Mouse (Mus musculus) heart, embryonic 11.5 days (tissue): Measurements from ENCODE around the gene Atf1. TPM values are rescaled to one million over a fixed set of nuclear protein-coding genes. Genes with fewer than 3 reads are reported as not detected.

Experiments used
- ATAC-seq: fragments of 200-750 bp; cut with Nextera tagmentation; replicated peaks from 2 replicates; pipeline ENCODE4 v1.8.0; 2017; ENCODE audit warnings: moderate library complexity; ENCODE audit not compliant: insufficient number of reproducible peaks, low FRiP score, low TSS enrichment
- H3K27ac ChIP-seq: fragments of 300-500 bp; sonication (generic); 2 replicates; pipeline ENCODE4 v1.5.1; 2014; ENCODE audit warnings: mild to moderate bottlenecking, low read depth, low read length
- H3K27me3 ChIP-seq: fragments of 300-500 bp; sonication (generic); 2 replicates; pipeline ENCODE4 v1.6.1; 2014; ENCODE audit warnings: mild to moderate bottlenecking, low read length, mixed read lengths; ENCODE audit not compliant: control insufficient read depth, insufficient read depth
- H3K36me3 ChIP-seq: fragments of 300-500 bp; sonication (generic); 2 replicates; pipeline ENCODE4 v1.6.1; 2014; ENCODE audit warnings: mild to moderate bottlenecking, low read length, moderate library complexity, mixed read lengths; ENCODE audit not compliant: control insufficient read depth, insufficient read depth
- H3K4me1 ChIP-seq: fragments of 300-500 bp; sonication (generic); 2 replicates; pipeline ENCODE4 v1.6.1; 2014; ENCODE audit warnings: low read length; ENCODE audit not compliant: control insufficient read depth, insufficient read depth
- H3K4me2 ChIP-seq: fragments of 300-500 bp; sonication (generic); 2 replicates; pipeline ENCODE4 v1.6.1; 2014; ENCODE audit warnings: mild to moderate bottlenecking, moderate library complexity
- H3K4me3 ChIP-seq: fragments of 300-500 bp; sonication (generic); 2 replicates; pipeline ENCODE4 v1.5.1; 2014; ENCODE audit warnings: low read depth, low read length
- H3K9ac ChIP-seq: fragments of 300-500 bp; sonication (generic); 2 replicates; pipeline ENCODE4 v1.6.1; 2014; ENCODE audit warnings: mild to moderate bottlenecking, low read depth, low read length, moderate library complexity
- H3K9me3 ChIP-seq: fragments of 300-500 bp; sonication (generic); replicated peaks from 2 replicates; pipeline ENCODE4 v1.6.1; 2016; ENCODE audit warnings: low read length; ENCODE audit not compliant: control insufficient read depth
- WGBS: fragments of 180-500 bp; shearing (Covaris S2); extraction: QIAGEN DNeasy Blood & Tissue Kit; methylation state at CpG from one replicate; pipeline ENCODE4 v1.1.7; 2014; ENCODE audit not compliant: insufficient replicate concordance; 5-methylcytosine and 5-hydroxymethylcytosine counted together
- polyA plus RNA-seq: library from polyadenylated mRNA; unstranded; fragments of >200 nt; fragmentation: Nextera tagmentation; extraction: Ambion mirVana; gene quantifications from 2 replicates; pipeline ENCODE4 v1.2.1, GENCODE M21; 2014

Gene Atf1
- polyA plus RNA-seq, 1 experiment from 2014 or later, result 33.7 TPM

DNA sequence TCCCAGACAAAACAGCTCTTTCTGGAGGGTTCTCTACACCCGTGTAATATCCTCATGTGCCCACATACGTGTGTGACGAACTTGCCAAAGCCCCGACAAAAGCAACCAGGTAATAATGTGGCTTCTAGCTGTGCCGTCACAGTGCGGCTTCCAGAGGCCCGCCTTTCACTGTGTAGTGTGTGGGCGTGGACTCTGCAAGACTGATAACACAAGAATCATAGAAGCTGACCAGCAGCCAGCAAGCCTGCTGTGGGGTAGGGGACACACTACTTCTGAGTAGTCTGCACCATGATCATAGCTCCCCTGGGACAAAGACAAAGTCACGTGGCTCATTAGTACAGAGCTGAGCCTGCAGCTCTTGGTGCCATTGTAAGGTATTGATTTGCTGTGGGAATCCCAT, 41.4 kb upstream of the Atf1 start:
- no peaks in the 10 kb centered on the region for H3K9me3 ChIP-seq
- H3K27ac ChIP-seq, result no peak overlapping the region
- H3K4me2 ChIP-seq, result no peak overlapping the region
- no peaks in the 10 kb centered on the region for H3K4me1 ChIP-seq
- WGBS, result 74% methylated on average over 9 of the region's 9 CpGs
- ATAC-seq, result no peak
- no peaks in the 10 kb centered on the region for H3K27me3 ChIP-seq
- no peak overlapping the region for H3K4me3 ChIP-seq
- peaks cover 32% of the 10 kb centered on the region for H3K36me3 ChIP-seq
- H3K9ac ChIP-seq, result no peak overlapping the region

DNA sequence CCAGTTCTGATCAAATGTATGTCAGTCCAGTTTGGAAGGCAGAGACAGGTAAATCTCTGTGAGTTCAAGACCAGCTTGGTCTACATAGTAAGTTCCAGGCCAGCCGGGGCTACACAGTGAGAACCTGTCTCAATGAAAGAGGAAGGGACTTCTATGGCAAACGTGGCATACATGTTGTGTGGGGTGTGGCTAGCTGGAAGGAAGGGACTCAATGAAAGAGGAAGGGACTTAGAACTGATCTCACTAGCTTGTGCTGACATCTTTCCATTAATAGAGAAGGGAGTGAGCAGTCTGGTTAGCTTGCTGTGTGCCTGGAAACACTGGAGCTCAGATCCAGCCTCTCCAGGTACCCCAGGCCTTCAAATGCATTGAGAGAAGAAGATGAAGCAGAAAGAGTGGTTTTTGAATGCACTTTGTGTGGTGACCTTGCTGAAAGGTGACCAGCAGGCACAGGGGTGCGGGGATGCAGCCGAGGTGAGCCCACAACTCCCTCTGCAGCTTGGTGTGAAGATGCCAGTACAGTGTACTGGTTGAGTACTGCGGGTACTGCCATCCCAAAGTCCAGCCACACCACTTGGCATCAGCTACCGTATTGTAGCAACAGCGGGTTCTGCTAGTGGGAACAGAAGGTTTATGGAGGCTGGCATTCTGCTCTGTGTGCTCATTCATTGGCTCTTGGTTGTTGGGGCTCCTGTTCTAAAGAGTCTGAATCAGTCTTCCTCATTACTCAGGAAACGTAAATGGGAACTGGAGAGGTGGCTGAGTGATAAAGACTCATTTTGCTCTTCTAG, 40.5 kb upstream of the Atf1 start:
- Histone ChIP-seq H3K9me3 (no peaks in the 10 kb centered on the region), H3K36me3 (peaks cover 36% of the 10 kb centered on the region)
- ATAC-seq, result no peak

GRCm38 (mm10) chr15:100188542-100188941, 39.1 kb upstream of the Atf1 start:
- Histone ChIP-seq H3K4me1 (no peaks in the 10 kb centered on the region), H3K4me2 (no peak overlapping the region), H3K9ac (no peak overlapping the region), H3K36me3 (peaks cover 37% of the 10 kb centered on the region), H3K27me3 (no peaks in the 10 kb centered on the region), H3K4me3 (no peak overlapping the region), H3K9me3 (no peaks in the 10 kb centered on the region), H3K27ac (no peak overlapping the region)
- no peak for ATAC-seq
- 87% methylated on average over 5 of the region's 5 CpGs for WGBS

More for the DNA sequence above, 40.5 kb upstream of the Atf1 start:
- Histone ChIP-seq H3K4me1 (no peaks in the 10 kb centered on the region), H3K4me3 (no peak overlapping the region), H3K27ac (no peak overlapping the region), H3K4me2 (no peak overlapping the region), H3K27me3 (no peaks in the 10 kb centered on the region), H3K9ac (no peak overlapping the region)
- WGBS, result 91% methylated on average over 8 of the region's 8 CpGs

DNA sequence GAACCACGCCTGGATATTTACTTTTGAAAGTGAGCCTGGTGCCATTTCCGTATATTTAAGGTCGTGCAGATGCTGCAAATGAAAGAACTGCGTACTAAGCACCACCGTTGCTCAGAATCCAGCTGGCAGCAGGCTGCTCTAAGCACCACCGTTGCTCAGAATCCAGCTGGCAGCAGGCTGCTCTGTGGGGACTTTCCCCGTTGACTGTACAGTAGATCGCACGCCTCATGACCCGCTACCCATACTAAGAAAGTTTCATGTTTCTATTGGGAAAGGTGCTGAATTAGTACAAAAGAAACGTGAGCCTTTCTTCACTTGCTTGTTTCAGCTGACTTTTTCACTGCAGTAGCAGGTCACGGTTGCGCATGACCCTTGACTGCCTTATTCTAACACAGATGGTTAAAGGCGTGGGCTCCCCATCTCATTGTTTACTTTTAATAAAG, 38.6 kb upstream of the Atf1 start:
- Histone ChIP-seq H3K4me3 (no peak overlapping the region), H3K36me3 (peaks cover 42% of the 10 kb centered on the region), H3K27ac (no peak overlapping the region), H3K9ac (no peak overlapping the region), H3K27me3 (no peaks in the 10 kb centered on the region), H3K4me1 (no peaks in the 10 kb centered on the region), H3K9me3 (no peaks in the 10 kb centered on the region), H3K4me2 (no peak overlapping the region)
- no peak for ATAC-seq
- WGBS, result 89% methylated on average over 14 of the region's 14 CpGs

GRCm38 (mm10) chr15:100190083-100190482, 37.5 kb upstream of the Atf1 start:
- Histone ChIP-seq H3K4me3 (no peak overlapping the region), H3K36me3 (peaks cover 39% of the 10 kb centered on the region), H3K27ac (no peak overlapping the region), H3K4me2 (no peak overlapping the region), H3K9me3 (no peaks in the 10 kb centered on the region), H3K9ac (no peak overlapping the region), H3K27me3 (no peaks in the 10 kb centered on the region), H3K4me1 (no peaks in the 10 kb centered on the region)
- no peak for ATAC-seq
- WGBS, result 90% methylated on average over 5 of the region's 5 CpGs

DNA sequence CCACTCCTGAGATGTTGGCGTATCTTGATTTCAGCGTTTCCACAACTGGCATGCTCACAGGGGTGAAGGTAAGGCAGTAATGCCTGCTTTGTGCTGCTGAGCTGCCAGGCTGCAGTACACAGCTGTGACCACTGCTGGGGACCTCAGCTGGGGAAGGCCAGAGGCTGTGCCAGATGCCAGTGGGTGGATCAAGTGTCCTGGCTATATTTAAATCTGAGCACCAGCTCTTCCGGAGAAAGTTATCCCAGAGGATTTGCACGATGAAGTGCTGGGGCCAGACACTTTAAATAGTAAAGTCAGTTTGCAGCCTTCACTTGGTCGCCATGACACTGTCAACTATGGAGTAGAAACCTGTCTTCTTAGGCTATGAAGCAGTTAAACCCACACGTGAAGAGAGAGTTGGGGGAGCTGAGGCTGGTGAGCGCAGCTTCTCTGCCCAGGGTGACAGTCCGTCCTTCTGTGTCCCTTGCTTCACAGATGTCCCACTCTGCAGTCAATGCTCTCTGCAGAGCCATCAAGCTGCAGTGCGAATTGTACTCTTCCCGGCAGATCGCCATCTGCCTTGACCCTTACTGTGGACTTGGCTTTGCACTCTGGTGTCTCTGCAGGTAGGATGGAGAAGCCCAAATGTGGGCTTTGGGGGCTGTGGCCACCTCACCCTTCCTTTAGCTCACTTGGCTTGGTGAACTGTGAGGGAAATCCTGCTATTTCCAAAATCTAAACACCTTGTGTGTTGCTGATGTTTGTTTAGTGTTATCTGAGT, 28.5 kb upstream of the Atf1 start:
- Histone ChIP-seq H3K36me3 (peaks cover 14% of the 10 kb centered on the region), H3K9me3 (no peaks in the 10 kb centered on the region), H3K27ac (peak overlapping the region; percentile 96), H3K4me1 (peaks cover 29% of the 10 kb centered on the region), H3K27me3 (no peaks in the 10 kb centered on the region), H3K9ac (peak overlapping the region; percentile 49), H3K4me2 (peak overlapping the region; percentile 22; the same call in 1 of the 2 replicates), H3K4me3 (no peak overlapping the region)
- 70% methylated on average over 11 of the region's 11 CpGs for WGBS
- no peak for ATAC-seq

DNA sequence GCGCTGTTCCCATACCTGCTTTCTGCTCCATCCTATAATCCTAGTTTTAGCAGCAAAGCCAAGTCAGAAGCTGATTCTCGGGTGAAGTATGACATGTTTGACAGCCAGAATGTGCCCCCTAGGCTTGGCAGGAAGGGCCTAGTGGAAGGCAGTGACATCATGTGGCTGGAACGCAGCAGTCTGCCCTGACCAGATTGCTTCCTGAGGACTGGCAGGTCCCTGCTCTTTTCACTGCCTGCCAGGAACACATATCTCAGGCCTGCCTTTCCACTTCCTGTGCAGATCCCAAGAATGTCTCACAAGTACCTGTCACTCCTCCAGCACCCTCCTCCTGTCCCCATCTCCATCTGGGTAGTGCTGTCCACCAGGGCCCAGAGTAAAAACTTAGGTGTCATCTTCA, 27.8 kb upstream of the Atf1 start:
- no peak overlapping the region for H3K4me2 ChIP-seq
- ATAC-seq, result peak; percentile 68
- 45% methylated on average over 3 of the region's 3 CpGs for whole genome bisulfite sequencing
- H3K27ac ChIP-seq, result peak overlapping the region; percentile 96
- H3K9me3 ChIP-seq, result no peaks in the 10 kb centered on the region
- H3K27me3 ChIP-seq, result no peaks in the 10 kb centered on the region
- peaks cover 29% of the 10 kb centered on the region for H3K4me1 ChIP-seq
- peak overlapping the region; percentile 49; the same call in 1 of the 2 replicates for H3K9ac ChIP-seq
- peaks cover 14% of the 10 kb centered on the region for H3K36me3 ChIP-seq
- H3K4me3 ChIP-seq, result no peak overlapping the region

GRCm38 (mm10) chr15:100201806-100202205, 25.8 kb upstream of the Atf1 start:
- Histone ChIP-seq H3K27ac (peak overlapping the region; percentile 78), H3K36me3 (peaks cover 23% of the 10 kb centered on the region), H3K4me3 (no peak overlapping the region), H3K4me1 (peaks cover 29% of the 10 kb centered on the region), H3K9ac (peak overlapping the region; percentile 34; the same call in 1 of the 2 replicates), H3K27me3 (no peaks in the 10 kb centered on the region), H3K4me2 (0 out of 2 replicates have a peak overlapping the region, but pooled peaks have one; percentile 14), H3K9me3 (no peaks in the 10 kb centered on the region)
- no peak for ATAC-seq
- WGBS, result 80% methylated on average over 3 of the region's 3 CpGs
